Mouse (Mus musculus) olfactory bulb, adult 2 months (tissue): ENCODE measurements around the gene Olfr620. TPM values are rescaled to one million over a fixed set of nuclear protein-coding genes. Genes with fewer than 3 reads are reported as not detected.

Source experiments
- H3K27ac ChIP-seq: fragments of 200-500 bp; 2 replicates; pipeline ENCODE4 v1.5.1; 2012; ENCODE audit warnings: low read depth, low read length; ENCODE audit not compliant: insufficient read depth
- H3K4me1 ChIP-seq: fragments of 200-500 bp; 2 replicates; pipeline ENCODE4 v1.6.1; 2012; ENCODE audit warnings: low read length; ENCODE audit not compliant: control insufficient read depth, insufficient read depth
- H3K4me3 ChIP-seq: fragments of 200-500 bp; 2 replicates; pipeline ENCODE4 v1.5.1; 2012; ENCODE audit warnings: mild to moderate bottlenecking, low read depth, low read length, moderate library complexity; ENCODE audit not compliant: insufficient read depth
- CTCF ChIP-seq: fragments of 200-500 bp; IDR thresholded peaks from 2 replicates; pipeline ENCODE4 v1.5.1; 2012; ENCODE audit warnings: low read depth, mild to moderate bottlenecking, low read length, moderate library complexity; ENCODE audit not compliant: insufficient read depth
- POLR2A ChIP-seq: fragments of 200-500 bp; IDR thresholded peaks from 2 replicates; pipeline ENCODE4 v1.6.1; 2012; ENCODE audit warnings: mild to moderate bottlenecking, low read depth, low read length, moderate library complexity; ENCODE audit not compliant: insufficient read depth
- WGBS: fragments of 180-500 bp; shearing (Covaris S2); methylation state at CpG from one replicate; pipeline ENCODE4 v1.1.7; 2018; 5-methylcytosine and 5-hydroxymethylcytosine counted together
- polyA plus RNA-seq: library from polyadenylated mRNA; stranded (reverse); fragments of >200 nt; gene quantifications from 2 replicates; pipeline ENCODE4 v1.2.4, GENCODE M21; 2012; ENCODE audit warnings: low replicate concordance; ENCODE audit not compliant: missing spikeins, insufficient read depth, insufficient read length

Olfr620 gene
- polyA plus RNA-seq, 1 experiment = not detected

- 84% methylated on average over 2 of the region's 2 CpGs for WGBS
- no peak for TF ChIP-seq POLR2A
- no peak for TF ChIP-seq CTCF
- H3K4me1 ChIP-seq = no peaks in the 10 kb centered on the region
- no peak within 1 kb of the TSS for H3K4me3 ChIP-seq
- no peak within 1 kb of the TSS for H3K27ac ChIP-seq
These were observed 56.6 kb downstream of the Olfr620 start, which contains the start of gene Olfr615 for GRCm38 (mm10) chr7:103555779-103556178. Gene Olfr615, plus strand, starts transcription at chr7:103556079.

Other genes with a start within 250 kb of the Olfr620 start
- not detected in 2 replicates for gene Olfr601, start 249.9 kb downstream of the Olfr620 start, polyA plus RNA-seq
- gene Olfr603, start 226.4 kb downstream of the Olfr620 start, polyA plus RNA-seq = not detected in 2 replicates
- gene Usp17lc, start 197.5 kb downstream of the Olfr620 start, polyA plus RNA-seq = not detected in 2 replicates
- not detected in 2 replicates for gene Olfr605, start 167.1 kb downstream of the Olfr620 start, polyA plus RNA-seq
- not detected in 2 replicates for gene Olfr606, start 163.5 kb downstream of the Olfr620 start, polyA plus RNA-seq
- not detected in 2 replicates for gene Olfr607, start 148.4 kb downstream of the Olfr620 start, polyA plus RNA-seq
- not detected in 2 replicates for gene Olfr608, start 142.7 kb downstream of the Olfr620 start, polyA plus RNA-seq
- not detected in 2 replicates for gene Olfr609, start 114.5 kb downstream of the Olfr620 start, polyA plus RNA-seq
- gene Olfr610, start 100.4 kb downstream of the Olfr620 start, polyA plus RNA-seq = not detected in 2 replicates
- gene Olfr611, start 91.7 kb downstream of the Olfr620 start, polyA plus RNA-seq = not detected in 2 replicates
- gene Olfr612, start 69.8 kb downstream of the Olfr620 start, polyA plus RNA-seq = not detected in 2 replicates
- gene Olfr613, start 64.5 kb downstream of the Olfr620 start, polyA plus RNA-seq = not detected in 2 replicates
- not detected in 2 replicates for gene Olfr615, start 56.5 kb downstream of the Olfr620 start, polyA plus RNA-seq
- gene Olfr616, start 43.4 kb downstream of the Olfr620 start, polyA plus RNA-seq = not detected in 2 replicates
- gene Olfr617, start 39.5 kb downstream of the Olfr620 start, polyA plus RNA-seq = not detected in 2 replicates
- gene Olfr618, start 22.4 kb downstream of the Olfr620 start, polyA plus RNA-seq = not detected in 2 replicates
- gene Olfr619, start 12.0 kb downstream of the Olfr620 start, polyA plus RNA-seq = not detected in 2 replicates
- gene Olfr622, start 30.2 kb upstream of the Olfr620 start, polyA plus RNA-seq = not detected in 2 replicates
- gene Olfr623, start 51.2 kb upstream of the Olfr620 start, polyA plus RNA-seq = not detected in 2 replicates
- not detected in 2 replicates for gene Olfr624, start 58.7 kb upstream of the Olfr620 start, polyA plus RNA-seq
- gene Olfr625-ps1, start 70.2 kb upstream of the Olfr620 start, polyA plus RNA-seq = not detected in 2 replicates
- not detected in 2 replicates for gene Olfr243, start 102.1 kb upstream of the Olfr620 start, polyA plus RNA-seq
- gene Olfr628, start 117.8 kb upstream of the Olfr620 start, polyA plus RNA-seq = not detected in 2 replicates
- not detected in 2 replicates for gene Olfr629, start 132.4 kb upstream of the Olfr620 start, polyA plus RNA-seq
- not detected in 2 replicates for gene Olfr630, start 144.8 kb upstream of the Olfr620 start, polyA plus RNA-seq
- gene Olfr69, start 159.1 kb upstream of the Olfr620 start, polyA plus RNA-seq = not detected in 2 replicates
- gene Olfr68, start 167.2 kb upstream of the Olfr620 start, polyA plus RNA-seq = not detected in 2 replicates
- not detected in 2 replicates for gene Olfr67, start 179.3 kb upstream of the Olfr620 start, polyA plus RNA-seq
- not detected in 2 replicates for gene Hbb-bt, start 201.5 kb upstream of the Olfr620 start, polyA plus RNA-seq
- gene Hbb-bs, start 215.6 kb upstream of the Olfr620 start, polyA plus RNA-seq = not detected in 2 replicates
- not detected in 2 replicates for gene Hbb-bh2, start 228.0 kb upstream of the Olfr620 start, polyA plus RNA-seq
- gene Hbb-bh1, start 230.6 kb upstream of the Olfr620 start, polyA plus RNA-seq = not detected in 2 replicates
- not detected in 2 replicates for gene Hbb-y, start 240.7 kb upstream of the Olfr620 start, polyA plus RNA-seq